Mouse (Mus musculus): ENCODE data around the gene Bcl9. TPM values are rescaled to one million over a fixed set of nuclear protein-coding genes. Genes with fewer than 3 reads are reported as not detected.

Gene Bcl9
- total and polyA plus RNA-seq, 3 experiments, result 1.1 to 13.5 (median 3.3) TPM

DNA sequence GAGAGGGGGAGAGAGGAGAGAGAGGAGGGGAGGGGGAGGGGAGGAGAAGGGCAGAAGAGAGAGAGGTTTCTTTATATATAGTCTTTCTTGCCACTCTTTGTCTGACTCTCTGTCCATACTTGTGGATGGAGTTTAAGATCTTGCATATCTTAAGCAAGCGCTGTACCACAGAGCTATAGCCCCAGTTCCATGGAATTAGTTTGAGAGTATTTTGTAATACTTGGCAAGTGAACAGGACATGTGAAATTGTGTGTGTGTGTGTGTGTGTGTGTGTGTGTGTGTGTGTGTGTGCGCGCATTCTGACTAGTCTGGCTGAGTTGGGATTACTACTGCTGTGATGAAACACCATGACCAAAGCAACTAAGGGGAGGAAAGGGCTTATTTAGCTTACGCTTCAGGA, 8.2 kb upstream of the Bcl9 start:
- Histone ChIP-seq H3K27me3 (replicated peaks) (no peaks in the 10 kb centered on the region), H3K4me3 (replicated peaks in 1 of 3; ENCODE audit: low read depth in 2 of 3, low read length in 2 of 3, poor library complexity in 1 of 3) (no peak overlapping the region), H3K36me3 (replicated peaks in 1 of 2; ENCODE audit: control insufficient read depth in 1 of 2, insufficient read depth in 1 of 2, low read length in 1 of 2) (no peaks in the 10 kb centered on the region), H3K9me3 (replicated peaks; ENCODE audit: low read length) (no peaks in the 10 kb centered on the region), H3K79me2 (replicated peaks; ENCODE audit: control insufficient read depth, extremely low read depth, insufficient read depth, poor library complexity, severe bottlenecking) (no peaks in the 10 kb centered on the region), H3K4me1 (ENCODE audit: control insufficient read depth in 1 of 2, insufficient read depth in 2 of 2) (no peaks in the 10 kb centered on the region; a peak in 1 of 4 replicates), H3K9ac (ENCODE audit: insufficient read depth, low read depth) (no peak overlapping the region), H3K27ac (ENCODE audit: insufficient read depth, low read depth) (no peak overlapping the region), H3K4me2 (ENCODE audit: insufficient read depth, low read depth, poor library complexity, severe bottlenecking) (no peak overlapping the region)
- dilution Hi-C loops (cut with MboI; ENCODE audit: extremely low pct_ligation_motif_present, extremely low pct_unique_long_range_greater_than_20kb, low sequenced_read_pairs), result no loop called here
- in situ Hi-C loops (cut with MboI; ENCODE audit: low pct_ligation_motif_present, low pct_unique_long_range_greater_than_20kb, low sequenced_read_pairs), result no loop called here
- DNase-seq (ENCODE audit: extremely low read depth), result no peak
- TF ChIP-seq ZKSCAN1 (IDR thresholded peaks at IDR 0.05; ENCODE audit: borderline replicate concordance, low read depth, low read length) (no peak), USF1 (IDR thresholded peaks at IDR 0.05; ENCODE audit: low read depth, low read length) (no peak), MAFK (IDR thresholded peaks at IDR 0.05; ENCODE audit: insufficient replicate concordance, low read length) (no peak), CHD2 (IDR thresholded peaks at IDR 0.05; ENCODE audit: low read length) (no peak), POLR2A (IDR thresholded peaks at IDR 0.05; ENCODE audit: low read depth, low read length) (no peak), NELFE (IDR thresholded peaks at IDR 0.05; ENCODE audit: low read depth, low read length) (no peak), USF2 (conservative IDR thresholded peaks at IDR 0.05; ENCODE audit: low read depth, low read length) (no peak), MXI1 (IDR thresholded peaks at IDR 0.05; ENCODE audit: low read depth, low read length) (no peak)

DNA sequence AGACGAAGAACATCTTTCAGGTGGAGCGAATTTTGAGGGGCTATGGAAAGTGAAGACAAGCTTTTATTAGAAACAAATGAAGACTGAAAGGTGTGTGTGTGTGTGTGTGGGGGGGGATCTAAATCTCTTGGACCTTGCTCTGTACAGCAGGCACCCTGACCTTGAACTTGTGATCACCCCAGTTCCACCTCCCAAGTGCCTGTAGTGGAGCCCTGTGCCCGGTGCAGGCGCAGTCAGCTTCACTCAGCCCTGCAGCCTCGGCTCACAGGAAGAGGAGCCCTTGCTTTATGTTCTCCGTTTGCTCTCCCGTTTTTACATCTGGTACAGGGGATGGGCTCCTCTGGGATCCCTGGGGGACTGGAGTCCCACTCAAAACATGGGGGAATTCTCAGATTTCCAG, 3.9 kb upstream of the Bcl9 start:
- in situ Hi-C loops (cut with MboI; ENCODE audit: low pct_ligation_motif_present, low pct_unique_long_range_greater_than_20kb, low sequenced_read_pairs), result no loop called here
- no peaks in the 10 kb centered on the region for H3K79me2 ChIP-seq (replicated peaks; ENCODE audit: control insufficient read depth, extremely low read depth, insufficient read depth, poor library complexity, severe bottlenecking)

GRCm38 (mm10) chr3:97300370-97300769, 2.7 kb upstream of the Bcl9 start:
- Histone ChIP-seq H3K9me3 (replicated peaks; ENCODE audit: low read length) (peaks cover 6% of the 10 kb centered on the region), H3K9ac (ENCODE audit: insufficient read depth, low read depth) (no peak overlapping the region), H3K4me1 (ENCODE audit: control insufficient read depth in 1 of 2, insufficient read depth in 2 of 2) (no peaks in the 10 kb centered on the region; a peak in 1 of 4 replicates), H3K27ac (ENCODE audit: insufficient read depth, low read depth) (no peak overlapping the region), H3K27me3 (replicated peaks) (no peaks in the 10 kb centered on the region), H3K79me2 (replicated peaks; ENCODE audit: control insufficient read depth, extremely low read depth, insufficient read depth, poor library complexity, severe bottlenecking) (no peaks in the 10 kb centered on the region), H3K4me3 (replicated peaks in 1 of 3; ENCODE audit: low read depth in 2 of 3, low read length in 2 of 3, poor library complexity in 1 of 3) (no peak overlapping the region), H3K4me2 (ENCODE audit: insufficient read depth, low read depth, poor library complexity, severe bottlenecking) (no peak overlapping the region), H3K36me3 (replicated peaks in 1 of 2; ENCODE audit: control insufficient read depth in 1 of 2, insufficient read depth in 1 of 2, low read length in 1 of 2) (no peaks in the 10 kb centered on the region)
- in situ Hi-C loops (cut with MboI; ENCODE audit: low pct_ligation_motif_present, low pct_unique_long_range_greater_than_20kb, low sequenced_read_pairs) (no loop called here), dilution Hi-C loops (cut with MboI; ENCODE audit: extremely low pct_ligation_motif_present, extremely low pct_unique_long_range_greater_than_20kb, low sequenced_read_pairs) (no loop called here)
- DNase-seq (ENCODE audit: extremely low read depth), result no peak
- TF ChIP-seq TCF12 (IDR thresholded peaks at IDR 0.05; ENCODE audit: low read depth, low read length), result no peak
- no peak for TF ChIP-seq JUN (IDR thresholded peaks at IDR 0.05; ENCODE audit: insufficient read depth, low read depth, low read length)
- no peak for TF ChIP-seq TBP (conservative IDR thresholded peaks at IDR 0.05; ENCODE audit: low read depth, low read length)

More for the DNA sequence above, 3.9 kb upstream of the Bcl9 start:
- Histone ChIP-seq H3K36me3 (replicated peaks in 1 of 2; ENCODE audit: control insufficient read depth in 1 of 2, insufficient read depth in 1 of 2, low read length in 1 of 2) (no peaks in the 10 kb centered on the region), H3K4me2 (ENCODE audit: insufficient read depth, low read depth, poor library complexity, severe bottlenecking) (no peak overlapping the region), H3K9ac (ENCODE audit: insufficient read depth, low read depth) (no peak overlapping the region), H3K9me3 (replicated peaks; ENCODE audit: low read length) (peaks cover 6% of the 10 kb centered on the region), H3K4me3 (replicated peaks in 1 of 3; ENCODE audit: low read depth in 2 of 3, low read length in 2 of 3, poor library complexity in 1 of 3) (no peak overlapping the region), H3K27ac (ENCODE audit: insufficient read depth, low read depth) (no peak overlapping the region), H3K27me3 (replicated peaks) (no peaks in the 10 kb centered on the region), H3K4me1 (ENCODE audit: control insufficient read depth in 1 of 2, insufficient read depth in 2 of 2) (no peaks in the 10 kb centered on the region; a peak in 1 of 4 replicates)
- no peak for DNase-seq (ENCODE audit: extremely low read depth)
- no peak for TF ChIP-seq MAX (IDR thresholded peaks at IDR 0.05; ENCODE audit: low read length)
- TF ChIP-seq CHD2 (IDR thresholded peaks at IDR 0.05; ENCODE audit: low read length), result no peak
- no peak for TF ChIP-seq MAFK (IDR thresholded peaks at IDR 0.05; ENCODE audit: insufficient replicate concordance, low read length)
- TF ChIP-seq JUN (IDR thresholded peaks at IDR 0.05; ENCODE audit: insufficient read depth, low read depth, low read length), result no peak
- no peak for TF ChIP-seq JUND (conservative IDR thresholded peaks at IDR 0.05; ENCODE audit: low read depth, low read length)
- no peak for TF ChIP-seq MAZ (IDR thresholded peaks at IDR 0.05; ENCODE audit: low read depth, low read length)
- no peak for TF ChIP-seq CTCF (conservative IDR thresholded peaks at IDR 0.05 in 1 of 2, IDR thresholded peaks at IDR 0.05 in 1 of 2; ENCODE audit: low read depth in 2 of 2, low read length in 2 of 2)
- no peak for TF ChIP-seq MEF2A (IDR thresholded peaks at IDR 0.05; ENCODE audit: borderline replicate concordance, low read depth, low read length)
- no peak for TF ChIP-seq SMC3 (IDR thresholded peaks at IDR 0.05; ENCODE audit: low read depth, low read length)
- TF ChIP-seq UBTF (IDR thresholded peaks at IDR 0.05; ENCODE audit: low read depth, low read length), result no peak
- no peak for TF ChIP-seq HCFC1 (IDR thresholded peaks at IDR 0.05; ENCODE audit: low read depth, low read length)
- no peak for TF ChIP-seq TBP (conservative IDR thresholded peaks at IDR 0.05; ENCODE audit: low read depth, low read length)
- no peak for TF ChIP-seq USF2 (conservative IDR thresholded peaks at IDR 0.05; ENCODE audit: low read depth, low read length)
- no peak for TF ChIP-seq KAT2A (IDR thresholded peaks at IDR 0.05; ENCODE audit: insufficient replicate concordance, low read length)
- TF ChIP-seq RAD21 (IDR thresholded peaks at IDR 0.05; ENCODE audit: low read depth, low read length), result no peak
- dilution Hi-C loops (cut with MboI; ENCODE audit: extremely low pct_ligation_motif_present, extremely low pct_unique_long_range_greater_than_20kb, low sequenced_read_pairs), result no loop called here

Data from CH12.LX (cell line).